In genomic region chr8:11259832-11260615, GRCm38 (mm10) we compare ENCODE assay signal across 9 mouse cellular contexts. TPM values are rescaled to one million over a fixed set of nuclear protein-coding genes. Genes with fewer than 3 reads are reported as not detected.
DNase-seq lines count a peak whose midpoint lies in the region; ATAC-seq and TF ChIP-seq lines count a peak whose summit lies in the region.
"Had no signal": no experiment of that assay in that cellular context is flagged by ENCODE, and none has a peak within 500 bp of the region (broad histone marks: within the 10 kb centered on the region; RNA-seq: fewer than 3 reads in every experiment).

No protein-coding gene starts in this region.

- no peak overlapping the region for H3K9ac ChIP-seq in kidney, postnatal 0 days (ENCODE audit: low read depth, low read length)

- WGBS in kidney, postnatal 0 days = 14% methylated on average over 10 of the region's 10 CpGs
- 45% methylated on average over 10 of the region's 10 CpGs for WGBS in midbrain, embryonic 10.5 days

- no peak overlapping the region for H3K4me3 ChIP-seq in gastrocnemius, adult 2 months
- no peak overlapping the region for H3K4me3 ChIP-seq in kidney, postnatal 0 days (replicated peaks; ENCODE audit: low read depth, low read length)
- H3K4me3 ChIP-seq in midbrain, embryonic 10.5 days = no peak overlapping the region

- 0 out of 2 replicates have a peak, but pooled peaks cover 3% of the 10 kb centered on the region for H3K36me3 ChIP-seq in kidney, postnatal 0 days (ENCODE audit: insufficient read depth, low read length)
- H3K36me3 ChIP-seq in midbrain, embryonic 10.5 days = no peaks in the 10 kb centered on the region

- no peak for DNase-seq in gastrocnemius, adult 2 months
- no peak for DNase-seq in gastrocnemius, postnatal 10 days
- peak; percentile 79 for DNase-seq in adrenal gland, postnatal 14 days
- peak; percentile 76 for DNase-seq in kidney, postnatal 0 days (ENCODE audit: low spot score)
- DNase-seq in lung, postnatal 36 days = peak; percentile 52
- DNase-seq in midbrain, embryonic 10.5 days (ENCODE audit: low spot score) = no peak
- DNase-seq in layer of hippocampus, adult 18-20 months (ENCODE audit: low spot score in 2 of 2) = no peak
- no peak for DNase-seq in cerebellum, adult 9-11 months
- DNase-seq: cerebellum, adult 18-20 months had no signal

- H3K27ac ChIP-seq in gastrocnemius, adult 2 months = peak overlapping the region; percentile 75
- peak overlapping the region; percentile 78 for H3K27ac ChIP-seq in kidney, postnatal 0 days
- no peak overlapping the region; the same call in 1 of the 2 replicates for H3K27ac ChIP-seq in midbrain, embryonic 10.5 days (replicated peaks)

- no peak for TF ChIP-seq CTCF in gastrocnemius, adult 2 months (IDR thresholded peaks at IDR 0.05)
- TF ChIP-seq CTCF in kidney, postnatal 0 days (IDR thresholded peaks at IDR 0.05; ENCODE audit: low read depth) = no peak; the same call in 1 of the 2 replicates

- ATAC-seq in kidney, postnatal 0 days (replicated peaks; ENCODE audit: low FRiP score, low read depth) = peak; percentile 75

- intact Hi-C loops in gastrocnemius, adult 2 months (cut with DNase I) = loop anchor here (5.0 kb wide), 1 partner anchor 52 kb away; the partner anchor contains the start of genes Col4a1 and Col4a2

- no peaks in the 10 kb centered on the region for H3K27me3 ChIP-seq in kidney, postnatal 0 days (ENCODE audit: insufficient read depth, low read length)
- H3K27me3 ChIP-seq in midbrain, embryonic 10.5 days (ENCODE audit: low read depth, poor library complexity, severe bottlenecking) = no peaks in the 10 kb centered on the region

- H3K9me3 ChIP-seq in kidney, postnatal 0 days (replicated peaks; ENCODE audit: low read length) = no peaks in the 10 kb centered on the region
- H3K9me3 ChIP-seq in midbrain, embryonic 10.5 days (replicated peaks) = no peaks in the 10 kb centered on the region

- H3K4me2 ChIP-seq in kidney, postnatal 0 days (ENCODE audit: low read length) = peak overlapping the region; percentile 14; the same call in 1 of the 2 replicates

- H3K4me1 ChIP-seq in kidney, postnatal 0 days (replicated peaks; ENCODE audit: insufficient read depth, low read length) = peaks cover 83% of the 10 kb centered on the region
- peaks cover 12% of the 10 kb centered on the region; the same call in 1 of the 2 replicates for H3K4me1 ChIP-seq in midbrain, embryonic 10.5 days

RNA-seq across cellular contexts. Expression of gene Col4a2, which starts 52.6 kb away (rescaled TPM):
- 10 to 100 TPM; 51.3 to 69.5 TPM for total RNA-seq in gastrocnemius, adult 2 months (2021)
- 100 to 1,000 TPM; 340 to 382 TPM for total RNA-seq in gastrocnemius, postnatal 10 days (2021)
- 341 and 356 TPM in 2 replicates for total RNA-seq in adrenal gland, postnatal 14 days (2021)
- polyA plus RNA-seq in kidney, postnatal 0 days (2015; fragmentation: Nextera tagmentation; extraction: Ambion mirVana) = 139 and 140 TPM in 2 replicates
- polyA plus RNA-seq in midbrain, embryonic 10.5 days (2016; fragmentation: Nextera tagmentation; extraction: Ambion mirVana) = 43.7 and 53.1 TPM in 2 replicates
- total RNA-seq in layer of hippocampus, adult 18-20 months (2021) = 10 to 100 TPM; 39.6 to 42.9 TPM

RNA-seq across cellular contexts. Expression of gene Col4a1, which starts 52.6 kb away (rescaled TPM):
- 100 to 1,000 TPM in 1 of 2 experiments, 10 to 100 TPM in 1; 73.3 to 117 TPM for total RNA-seq in gastrocnemius, adult 2 months (2021)
- total RNA-seq in gastrocnemius, postnatal 10 days (2021) = 100 to 1,000 TPM; 741 to 775 TPM
- 574 and 650 TPM in 2 replicates for total RNA-seq in adrenal gland, postnatal 14 days (2021)
- polyA plus RNA-seq in kidney, postnatal 0 days (2015; fragmentation: Nextera tagmentation; extraction: Ambion mirVana) = 305 and 310 TPM in 2 replicates
- 113 and 146 TPM in 2 replicates for polyA plus RNA-seq in midbrain, embryonic 10.5 days (2016; fragmentation: Nextera tagmentation; extraction: Ambion mirVana)
- total RNA-seq in layer of hippocampus, adult 18-20 months (2021) = 10 to 100 TPM; 33.4 to 43.0 TPM

Comparison
In these comparisons a context has a peak if more than half of its experiments do, and no peak if none do; other contexts are left out.
1. DNase-seq: peak in adrenal gland, postnatal 14 days (single experiment), kidney, postnatal 0 days (single experiment) and lung, postnatal 36 days (single experiment); none in gastrocnemius, adult 2 months (single experiment), gastrocnemius, postnatal 10 days (single experiment), midbrain, embryonic 10.5 days (single experiment), layer of hippocampus, adult 18-20 months (0 of 2) and cerebellum, adult 9-11 months (single experiment).